Mouse (Mus musculus) brain, embryonic 14.5 days (tissue): ENCODE measurements at regions not wholly inside any gene's neighbourhood (a gene's known extent, or its start where the extent isn't known, plus 50 kb on each side); places are given as distances from the start of the nearest gene placed in this dataset.

Source experiments
- DNase-seq: peaks from one replicate; pipeline ENCODE4 v3.0.0-alpha.2; 2011; ENCODE audit warnings: low read depth
- CTCF ChIP-seq: fragments of 200-500 bp; IDR thresholded peaks from 2 replicates; pipeline ENCODE4 v1.5.1; 2012; ENCODE audit warnings: inconsistent platforms, mild to moderate bottlenecking, moderate library complexity, borderline replicate concordance; ENCODE audit not compliant: insufficient read depth, insufficient read length; ENCODE audit errors: extremely low read depth
- POLR2A ChIP-seq: fragments of 200-500 bp; IDR thresholded peaks from 2 replicates; pipeline ENCODE4 v1.6.1; 2012; ENCODE audit warnings: mild to moderate bottlenecking, inconsistent platforms, borderline replicate concordance; ENCODE audit not compliant: poor library complexity, insufficient read depth, insufficient read length, severe bottlenecking; ENCODE audit errors: extremely low read depth

DNA sequence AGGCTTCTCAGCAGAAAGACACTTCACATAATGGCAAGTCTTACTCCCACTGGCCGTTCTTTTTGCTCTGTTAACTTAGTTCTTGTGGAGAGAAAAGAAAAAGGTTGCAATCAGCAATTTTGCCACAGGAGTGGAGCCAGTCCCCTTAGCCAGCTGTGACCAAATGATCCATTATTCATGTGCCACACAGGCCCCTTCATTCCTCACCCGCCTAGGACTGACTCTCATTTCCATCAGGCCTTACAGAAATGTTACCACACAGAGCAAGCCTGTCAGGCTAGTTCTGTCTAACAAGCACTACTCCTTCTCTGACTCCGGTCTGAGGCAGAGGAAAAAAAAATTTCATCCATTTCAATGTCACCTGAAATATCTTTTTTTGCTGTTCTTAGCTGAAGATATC is 1266.2 kb downstream of the Gsdmc2 start:
- TF ChIP-seq CTCF, result no peak
- no peak for TF ChIP-seq POLR2A
- peak; percentile 76 for DNase-seq

DNA sequence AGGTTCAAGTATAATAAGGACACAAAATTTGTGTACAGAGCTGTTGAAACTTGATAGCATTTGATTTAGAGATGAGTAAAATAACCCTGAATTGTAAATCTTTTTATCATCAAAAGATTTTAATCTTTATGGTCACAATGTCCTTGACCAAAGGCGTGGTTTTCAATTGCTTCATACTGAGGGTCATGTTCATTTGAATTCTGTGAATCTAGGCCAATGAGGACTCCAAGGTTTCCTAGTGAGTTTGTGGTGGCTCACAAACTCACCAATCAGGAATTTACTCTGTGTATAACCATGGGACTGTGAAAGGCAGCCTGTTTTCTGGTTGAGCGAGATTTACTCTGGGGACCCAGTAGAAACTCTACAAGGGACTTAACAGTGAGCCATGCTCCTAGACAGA is 1269.2 kb downstream of the Gsdmc2 start:
- TF ChIP-seq POLR2A (no peak), CTCF (no peak)
- no peak for DNase-seq

DNA sequence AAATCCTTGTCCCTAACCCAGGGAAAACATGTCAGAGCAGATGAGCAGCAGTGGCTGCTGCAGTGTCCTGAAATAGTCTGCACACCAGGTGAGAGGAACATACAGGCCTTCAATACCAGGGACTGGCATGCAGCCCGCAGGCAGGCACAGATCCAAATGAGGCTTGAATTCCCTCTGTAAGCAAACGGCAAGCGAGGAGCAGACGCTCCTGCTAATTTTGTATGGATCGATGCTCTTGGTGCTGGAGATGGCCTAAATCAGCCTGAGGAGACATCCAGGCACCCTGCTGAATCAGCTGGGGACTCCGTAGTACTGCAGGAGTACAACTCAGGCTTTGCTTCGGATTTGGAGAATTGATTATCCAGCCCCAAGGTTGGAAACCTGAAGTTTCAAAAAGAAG is 1273.2 kb downstream of the Gsdmc2 start:
- DNase-seq, result peak; percentile 88
- TF ChIP-seq POLR2A (no peak), CTCF (no peak)

DNA sequence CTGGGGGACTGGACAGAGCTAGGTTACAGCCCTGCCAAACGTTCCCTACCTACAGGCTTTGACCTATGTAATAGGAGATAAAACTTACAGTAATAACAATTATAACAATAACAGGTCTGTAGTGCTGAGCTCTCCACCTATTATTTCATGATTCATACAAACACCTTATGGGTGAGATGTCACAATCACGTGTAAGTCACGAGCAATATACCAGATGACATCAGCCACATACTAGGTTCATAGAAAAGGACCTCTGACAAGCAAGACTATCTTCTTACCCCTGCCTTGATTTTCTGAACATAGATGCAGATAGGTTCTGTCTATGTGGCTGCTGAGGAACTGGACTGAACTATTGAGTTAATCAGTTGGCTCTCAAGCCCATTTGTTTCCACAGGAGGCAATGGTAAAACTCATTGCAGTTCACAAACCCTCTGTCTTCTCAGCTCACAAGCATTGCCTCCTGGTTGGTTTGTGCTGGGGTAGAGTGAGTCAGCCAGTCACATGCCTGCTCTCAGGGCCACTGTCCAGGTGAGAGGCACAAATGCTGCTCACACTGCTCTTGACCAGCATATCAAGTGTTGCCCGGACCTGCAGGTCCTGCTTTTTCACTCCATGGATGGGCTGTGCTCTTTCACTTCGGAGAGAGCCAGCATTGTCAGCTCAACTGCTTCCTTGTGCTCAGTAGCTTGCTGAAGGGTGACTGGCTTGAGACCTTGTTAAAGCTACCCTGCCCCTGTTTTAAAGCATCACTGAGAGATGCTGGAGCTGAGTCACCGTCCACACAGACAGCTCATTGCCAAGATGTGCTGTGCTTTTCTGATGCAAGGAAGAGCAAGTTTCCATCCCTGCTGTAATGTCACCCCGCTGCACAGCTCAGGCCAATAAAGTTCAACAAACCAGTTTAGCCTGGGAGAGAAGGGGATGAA is 1275.9 kb downstream of the Gsdmc2 start:
- DNase-seq, result no peak
- TF ChIP-seq CTCF, result no peak
- TF ChIP-seq POLR2A, result no peak

DNA sequence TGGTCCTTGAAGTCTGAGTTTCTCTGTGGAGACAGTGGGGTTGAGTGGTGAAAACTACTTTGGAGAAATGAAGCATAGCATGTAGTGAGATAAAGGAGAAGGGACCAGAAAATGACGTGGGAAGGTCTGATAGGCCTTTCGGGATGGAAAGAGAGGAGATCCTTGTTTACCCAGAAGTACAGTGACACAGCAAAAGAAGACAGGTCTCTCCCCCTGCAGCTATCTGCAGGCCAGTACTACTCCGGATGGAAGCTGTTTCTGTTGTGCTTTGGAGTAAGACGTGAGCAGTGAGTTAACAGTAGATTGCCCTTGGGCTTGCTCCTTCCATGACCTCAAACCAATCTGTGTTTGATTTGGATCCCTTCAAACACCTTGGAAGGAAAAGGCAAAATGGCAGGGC is 1277.5 kb downstream of the Gsdmc2 start:
- no peak for TF ChIP-seq POLR2A
- no peak for DNase-seq

DNA sequence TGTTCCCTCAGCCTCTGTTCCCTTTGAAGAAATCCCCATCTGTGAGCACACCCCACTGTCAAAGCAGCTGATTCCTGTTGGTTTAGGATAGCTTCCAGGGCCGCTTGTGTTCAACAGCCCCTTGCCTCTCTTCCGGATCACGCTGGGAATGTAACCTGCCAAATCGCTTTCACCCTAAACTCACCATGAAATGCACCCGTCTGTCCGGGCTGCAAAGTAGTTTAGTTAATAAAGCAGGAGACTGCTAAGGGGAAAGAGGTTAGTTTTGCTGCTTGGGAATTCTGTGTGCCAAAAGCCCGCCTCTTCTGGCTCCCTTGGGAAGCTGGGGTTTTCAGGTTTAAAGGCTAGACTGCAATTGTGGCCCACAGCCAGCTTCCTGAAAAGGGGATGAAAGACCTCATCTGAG is 1278.9 kb downstream of the Gsdmc2 start:
- DNase-seq, result peak; percentile 96
- TF ChIP-seq CTCF, result no peak
- no peak for TF ChIP-seq POLR2A

DNA sequence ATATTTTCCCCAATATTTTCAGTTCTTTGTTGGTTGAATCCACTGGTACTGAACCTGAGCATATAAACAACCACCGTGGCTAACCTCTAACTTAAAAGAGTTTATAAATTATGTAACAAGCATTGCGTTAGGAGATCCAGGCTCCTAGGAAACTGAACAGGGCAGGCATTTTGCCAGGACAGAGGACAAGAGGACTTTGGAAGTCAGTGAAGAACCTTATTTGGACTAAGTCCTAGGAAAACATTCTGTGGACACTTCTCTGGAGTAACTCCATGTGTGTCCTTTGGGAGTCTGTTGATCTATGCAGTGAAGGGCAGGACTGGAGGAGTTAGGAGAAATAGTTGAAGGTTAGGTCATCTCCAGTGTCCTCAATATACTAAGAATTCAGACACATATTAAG is 1311.7 kb downstream of the Gsdmc2 start:
- DNase-seq, result peak; percentile 7
- TF ChIP-seq POLR2A (no peak), CTCF (no peak)

DNA sequence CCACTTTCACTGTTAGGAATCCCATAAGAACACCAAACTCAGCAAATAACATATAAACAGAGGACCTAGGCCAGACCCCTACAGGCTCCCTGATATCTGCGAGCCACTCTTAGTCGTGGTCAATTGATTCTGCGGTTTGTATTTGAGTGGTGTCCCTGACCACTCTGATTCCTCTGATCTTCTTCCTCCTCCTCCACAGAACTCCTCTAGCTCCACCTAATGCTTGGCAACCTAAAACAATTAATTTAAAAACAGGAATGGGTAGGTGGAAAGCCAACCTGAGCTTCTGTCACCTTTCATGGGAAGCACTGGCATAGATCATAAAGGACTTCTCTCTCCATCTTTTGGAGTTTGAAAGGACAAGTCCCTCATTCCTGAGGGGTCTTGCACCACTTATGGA is 1316.0 kb downstream of the Gsdmc2 start:
- no peak for DNase-seq
- TF ChIP-seq POLR2A (no peak), CTCF (no peak)

DNA sequence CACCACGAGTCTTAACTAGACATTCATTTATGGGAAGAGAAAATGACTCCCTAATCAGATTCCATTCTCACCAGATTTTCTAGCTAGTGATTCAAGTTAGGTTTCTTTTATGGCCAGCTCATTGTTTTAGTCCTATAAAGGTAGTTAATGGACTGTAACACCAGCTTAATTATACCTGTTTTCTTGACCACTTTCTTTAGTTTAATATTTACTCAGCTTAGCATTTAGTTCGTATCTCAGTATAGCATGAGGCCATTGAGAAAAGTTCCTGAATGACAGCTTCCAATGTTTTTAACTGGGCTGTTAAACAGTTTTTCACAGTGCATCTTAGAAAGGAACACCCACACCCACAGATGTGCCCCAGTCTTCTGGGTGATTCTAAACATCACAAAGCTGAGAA is 1320.3 kb downstream of the Gsdmc2 start:
- DNase-seq, result no peak
- no peak for TF ChIP-seq POLR2A
- no peak for TF ChIP-seq CTCF

DNA sequence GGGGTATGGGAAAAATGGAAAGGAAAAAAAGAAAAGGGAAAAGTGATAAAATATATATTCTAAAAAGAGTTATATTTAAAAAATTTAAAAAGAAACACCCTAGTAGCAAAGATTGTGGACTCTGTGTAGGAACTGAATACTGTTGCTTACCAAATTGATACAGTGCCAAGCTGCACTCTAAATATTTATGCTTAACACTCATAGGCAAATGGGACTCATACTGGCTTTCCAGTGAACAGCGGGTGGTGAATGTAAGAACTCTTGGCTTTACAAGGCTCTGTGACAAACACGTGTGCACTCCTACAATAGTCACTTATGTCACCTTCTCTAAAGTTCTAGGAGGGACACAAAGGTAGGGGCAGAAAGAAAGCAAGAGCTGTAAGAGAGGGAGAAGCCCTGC is 1320.8 kb downstream of the Gsdmc2 start:
- DNase-seq, result peak; percentile 42
- TF ChIP-seq CTCF (no peak), POLR2A (no peak)

DNA sequence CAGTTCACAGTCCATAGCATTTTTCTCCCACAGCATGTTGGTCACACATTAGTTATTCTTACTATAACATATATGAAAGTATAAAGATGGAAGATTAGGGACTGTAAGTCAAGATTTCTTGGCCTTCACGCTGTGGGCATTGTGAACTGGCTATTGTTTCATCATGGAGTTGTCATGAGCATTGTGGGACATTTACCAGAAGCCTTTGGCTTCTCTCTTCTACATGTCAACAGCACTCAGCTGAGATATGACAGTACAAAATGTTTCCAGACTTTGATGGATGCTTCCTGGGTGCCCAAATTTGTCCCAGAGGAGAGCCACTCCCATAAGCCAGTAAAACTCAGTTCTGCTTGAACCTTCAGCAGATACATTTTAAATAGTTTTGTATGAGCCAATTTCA is 1331.5 kb downstream of the Gsdmc2 start:
- no peak for TF ChIP-seq CTCF
- TF ChIP-seq POLR2A, result no peak

DNA sequence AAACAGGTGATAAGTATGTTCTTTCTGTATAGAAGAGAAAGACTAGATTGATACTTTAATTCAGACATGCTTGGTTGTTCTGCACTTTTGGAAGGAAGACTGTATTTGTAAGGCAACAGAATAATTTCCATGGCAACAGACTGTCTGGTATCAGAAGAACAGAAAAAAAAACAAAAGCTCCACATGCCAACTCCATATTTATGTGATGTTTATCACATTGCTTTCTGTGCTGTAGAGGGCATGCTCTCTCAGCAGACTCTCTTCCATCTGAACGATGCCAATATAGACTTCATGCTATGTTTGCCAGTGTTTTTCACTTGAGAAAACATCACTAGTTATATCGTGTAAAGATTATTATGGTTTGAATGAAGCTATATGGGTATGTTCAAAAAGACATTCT is 1333.5 kb downstream of the Gsdmc2 start:
- DNase-seq, result peak; percentile 42
- TF ChIP-seq CTCF (no peak), POLR2A (no peak)

More for the DNA sequence above, 1331.5 kb downstream of the Gsdmc2 start:
- no peak for DNase-seq

DNA sequence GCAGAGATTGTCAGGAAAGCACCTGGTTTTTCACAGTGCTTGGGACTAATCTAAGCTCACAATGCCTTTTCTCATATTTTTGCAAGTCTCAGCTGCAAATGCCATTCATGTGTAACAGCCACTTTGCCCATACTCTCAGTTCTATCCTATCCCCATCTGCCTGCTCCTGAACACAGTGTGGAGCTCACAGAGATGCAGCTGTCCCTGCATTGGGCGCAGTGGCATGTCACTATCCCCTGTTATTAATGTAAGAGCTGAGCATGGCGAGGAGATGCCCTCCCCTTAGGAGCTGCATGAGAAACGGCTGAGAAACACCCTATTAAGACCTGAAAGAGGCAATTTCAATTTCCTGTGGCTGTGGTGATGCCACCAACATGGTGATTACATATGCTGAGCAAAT is 1341.1 kb downstream of the Gsdmc2 start:
- peak; percentile 32 for DNase-seq
- TF ChIP-seq CTCF (no peak), POLR2A (no peak)
